Mouse (Mus musculus) cerebellum, adult 11 months (tissue): ENCODE results near the gene Iqgap1.

Source experiments
- DNase-seq: peaks from one replicate; pipeline ENCODE4 v3.0.0; 2022

The Iqgap1 gene

DNA sequence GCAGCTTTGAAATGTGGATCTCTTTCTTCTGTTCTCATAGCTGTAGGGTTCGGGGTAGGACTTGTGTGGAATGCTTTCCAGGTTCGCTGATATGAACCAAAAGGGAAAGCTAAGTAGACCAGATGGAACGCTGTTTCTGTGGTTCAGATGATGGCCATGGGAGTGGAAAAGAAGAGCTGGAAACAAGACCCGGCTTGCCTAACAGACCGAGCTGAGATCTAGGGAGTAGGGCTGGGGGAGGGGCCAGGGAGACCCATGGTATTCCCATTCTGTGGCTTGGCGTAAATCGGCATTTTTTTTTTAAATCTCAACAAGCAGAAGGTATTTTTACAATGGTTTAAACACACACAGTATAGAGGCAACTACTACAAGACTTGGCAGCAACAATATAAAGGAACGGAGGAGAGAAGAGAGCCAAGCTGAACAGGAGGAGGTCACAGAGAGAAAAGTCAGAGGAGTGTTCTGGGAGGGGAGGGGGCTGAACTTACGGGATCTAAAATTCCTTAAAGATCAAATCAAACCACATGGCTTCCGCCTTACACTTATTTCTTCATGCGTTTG, at the start of gene Iqgap1:
TSS of gene Iqgap1 (minus strand) at position 132 of the 561 bp plus-strand sequence.
- no peak for DNase-seq

DNA sequence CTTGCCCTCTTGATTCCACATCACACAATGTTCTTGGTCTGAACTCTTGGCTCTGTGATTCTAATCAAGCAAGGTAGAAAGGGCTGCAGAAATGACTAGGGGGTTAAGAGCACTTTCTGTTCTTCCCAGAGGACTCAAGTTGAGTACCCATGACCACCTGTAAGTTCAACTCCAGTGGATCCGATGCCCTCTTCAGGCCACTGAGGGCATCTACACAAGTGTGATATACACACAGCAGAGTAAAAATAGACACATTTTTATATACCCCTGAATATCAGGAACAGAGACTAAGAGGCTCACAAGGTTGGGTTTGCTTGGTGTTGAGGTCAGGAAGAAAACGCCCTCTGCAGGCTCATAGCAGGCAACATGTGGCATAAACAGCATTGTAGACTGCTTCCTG, 47.9 kb upstream of the Iqgap1 start:
- DNase-seq = no peak

DNA sequence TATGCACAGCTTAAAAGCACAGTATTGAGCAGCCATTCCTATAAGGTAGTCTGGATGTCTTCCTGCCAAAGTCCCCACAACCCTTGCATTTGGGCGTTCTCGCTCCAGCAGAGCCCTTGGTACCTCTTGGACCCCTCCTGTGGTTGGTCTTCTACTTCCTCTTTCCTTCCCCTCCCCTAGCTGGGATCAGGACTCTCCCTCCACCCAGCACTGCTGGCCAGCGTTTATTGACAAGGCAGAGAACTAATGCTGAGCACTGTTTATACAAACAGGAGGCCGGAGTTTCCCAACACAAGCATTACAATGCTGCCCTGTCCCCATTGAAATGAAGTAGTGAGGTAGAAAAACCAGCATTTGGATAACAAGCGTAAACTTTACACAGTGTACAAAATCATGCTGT, 47.3 kb upstream of the Iqgap1 start:
- no peak for DNase-seq

DNA sequence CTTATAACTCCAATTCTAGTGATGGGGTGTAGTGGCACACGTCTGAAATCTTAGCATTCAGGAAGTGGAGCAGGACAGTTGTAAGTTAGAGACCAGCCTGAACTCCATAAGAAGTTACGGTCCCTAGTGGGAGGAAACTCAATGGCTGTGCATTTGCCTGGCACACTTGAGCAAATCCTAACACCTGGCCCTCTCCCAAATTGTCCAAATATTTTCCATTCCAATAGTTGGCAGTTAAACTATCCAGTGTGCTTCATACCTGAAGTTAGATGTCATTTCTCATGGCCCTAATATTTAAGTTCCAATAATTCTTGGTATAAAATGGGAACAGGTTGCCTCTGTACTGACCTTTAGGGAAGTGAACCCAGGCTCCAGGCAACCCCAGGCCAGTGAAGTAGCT, 42.9 kb upstream of the Iqgap1 start:
- DNase-seq = no peak

DNA sequence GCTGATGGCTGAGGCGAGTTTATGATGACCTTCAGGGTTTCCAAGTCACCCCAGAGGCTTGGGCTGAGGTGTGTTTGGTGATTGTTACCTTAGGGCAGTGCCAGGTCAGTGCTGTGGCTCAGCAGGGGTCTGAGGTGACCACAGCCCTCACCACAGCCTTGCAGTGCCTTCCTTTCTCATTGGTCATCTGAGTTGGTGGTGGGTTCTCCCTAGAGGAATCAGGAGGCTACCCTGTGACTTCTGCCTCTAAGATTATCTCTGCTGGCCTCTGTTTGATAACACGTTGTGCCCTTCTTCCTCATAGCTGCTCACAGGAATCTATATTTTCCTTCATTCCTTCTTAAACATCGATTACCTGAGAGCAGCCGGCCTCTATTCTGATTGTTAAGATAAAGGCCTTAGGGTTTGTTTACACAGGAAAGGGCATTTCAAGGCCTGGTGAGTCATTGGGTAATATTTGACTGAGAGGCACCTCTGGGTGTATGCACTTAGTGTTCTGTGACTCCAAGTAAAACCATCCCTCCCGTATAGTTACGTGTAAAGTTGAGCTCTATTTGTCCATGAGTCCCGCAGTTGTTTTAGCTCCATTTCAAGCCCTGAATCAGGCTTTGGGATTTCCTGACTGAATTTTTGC, 40.9 kb upstream of the Iqgap1 start:
- DNase-seq = no peak

DNA sequence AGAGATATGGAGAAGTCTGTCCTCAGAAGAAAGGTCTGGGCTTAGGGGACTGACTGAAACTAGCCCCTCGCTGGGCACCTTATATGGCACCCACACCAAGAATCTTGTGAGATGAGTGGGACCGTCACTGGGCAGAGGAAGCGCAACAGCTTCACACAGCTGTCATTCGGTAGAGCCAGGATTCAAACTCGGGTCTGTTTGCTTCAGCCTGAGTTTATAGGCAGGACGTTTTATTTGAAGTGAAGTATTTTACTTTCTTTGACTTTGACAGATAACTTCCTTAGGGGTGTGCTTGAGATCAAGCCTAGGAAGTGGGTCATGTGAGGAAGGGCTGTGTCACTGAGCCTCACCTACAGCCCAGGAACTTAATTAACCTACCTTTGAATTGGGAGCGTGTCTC, 39.7 kb upstream of the Iqgap1 start:
- DNase-seq = no peak

DNA sequence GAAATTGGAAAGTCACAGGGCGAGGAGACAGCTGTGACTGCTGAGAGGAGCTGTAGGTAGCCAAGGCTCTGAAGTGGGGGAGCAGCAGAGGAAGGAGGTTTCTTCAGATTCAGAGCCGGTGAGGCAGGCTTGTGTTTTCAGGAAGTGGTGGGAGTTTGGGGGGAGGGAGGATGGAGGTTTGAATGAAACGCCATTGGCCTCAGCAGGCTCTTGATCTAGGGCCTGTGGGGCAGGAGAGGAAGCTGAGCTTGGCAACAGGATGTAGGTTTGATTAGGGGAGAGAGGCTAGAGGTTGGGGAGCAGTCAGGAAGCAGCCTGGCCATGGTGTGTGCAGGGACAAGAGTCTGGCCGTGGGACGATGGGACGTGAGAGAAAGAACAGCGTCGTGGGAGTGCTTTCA, 39.1 kb upstream of the Iqgap1 start:
- no peak for DNase-seq

DNA sequence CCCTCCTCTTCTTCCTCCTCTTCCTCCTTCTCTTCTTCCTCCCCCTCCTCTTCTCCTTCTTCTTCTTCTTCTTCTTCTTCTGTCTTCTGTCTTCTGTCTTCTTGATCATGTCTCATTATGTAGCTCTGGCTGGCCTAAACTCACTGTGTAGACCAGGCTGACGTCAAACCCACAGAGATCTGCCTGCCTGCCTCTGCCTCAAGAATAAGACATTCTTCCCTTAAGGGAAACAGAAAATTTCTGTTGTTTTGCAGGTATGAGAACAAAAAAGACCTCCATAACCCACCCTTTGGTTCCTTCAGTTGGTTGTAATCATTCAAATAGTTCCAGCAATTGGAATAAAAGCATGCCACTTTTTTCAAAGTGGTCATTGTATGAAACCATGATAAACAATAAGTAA, 38.4 kb upstream of the Iqgap1 start:
- DNase-seq = no peak

DNA sequence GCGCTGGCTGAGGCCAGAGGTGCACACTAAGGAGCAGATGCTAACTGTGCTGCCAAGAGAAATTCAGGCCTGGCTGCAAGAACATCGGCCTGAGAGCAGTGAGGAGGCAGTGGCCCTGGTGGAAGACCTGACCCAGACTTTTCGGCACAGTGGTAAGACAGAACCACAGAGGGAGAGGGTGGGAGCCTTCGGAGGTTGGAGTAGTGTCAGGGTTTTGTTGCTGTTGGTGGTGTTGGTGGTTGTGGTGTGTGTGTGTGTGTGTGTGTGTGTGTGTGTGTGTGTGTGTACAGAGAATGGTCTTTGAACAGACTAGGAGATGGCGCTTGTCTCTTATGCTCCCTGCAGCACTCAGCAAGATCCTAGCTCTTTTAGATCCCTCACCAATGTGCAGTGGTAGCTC, 37.7 kb upstream of the Iqgap1 start:
- DNase-seq = no peak

DNA sequence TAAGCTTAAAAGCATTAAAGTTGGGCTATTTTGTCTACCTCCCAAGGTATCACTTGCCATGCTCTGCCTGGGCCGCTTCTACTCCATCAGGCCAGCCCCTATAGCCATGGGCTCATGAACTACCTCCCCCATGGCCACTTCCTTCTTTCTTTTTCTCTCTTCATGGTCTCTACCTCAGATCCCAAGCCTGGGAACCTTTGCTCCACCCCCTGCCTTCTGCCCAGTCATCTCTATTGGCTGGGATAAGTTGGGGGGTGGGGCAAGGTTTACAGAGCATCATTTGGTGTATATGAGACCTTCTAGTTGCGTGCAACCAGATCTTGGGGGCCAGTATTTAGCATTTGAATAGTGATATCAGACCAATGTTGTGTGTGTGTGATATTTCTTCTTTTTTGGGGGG, 36.7 kb upstream of the Iqgap1 start:
- no peak for DNase-seq

DNA sequence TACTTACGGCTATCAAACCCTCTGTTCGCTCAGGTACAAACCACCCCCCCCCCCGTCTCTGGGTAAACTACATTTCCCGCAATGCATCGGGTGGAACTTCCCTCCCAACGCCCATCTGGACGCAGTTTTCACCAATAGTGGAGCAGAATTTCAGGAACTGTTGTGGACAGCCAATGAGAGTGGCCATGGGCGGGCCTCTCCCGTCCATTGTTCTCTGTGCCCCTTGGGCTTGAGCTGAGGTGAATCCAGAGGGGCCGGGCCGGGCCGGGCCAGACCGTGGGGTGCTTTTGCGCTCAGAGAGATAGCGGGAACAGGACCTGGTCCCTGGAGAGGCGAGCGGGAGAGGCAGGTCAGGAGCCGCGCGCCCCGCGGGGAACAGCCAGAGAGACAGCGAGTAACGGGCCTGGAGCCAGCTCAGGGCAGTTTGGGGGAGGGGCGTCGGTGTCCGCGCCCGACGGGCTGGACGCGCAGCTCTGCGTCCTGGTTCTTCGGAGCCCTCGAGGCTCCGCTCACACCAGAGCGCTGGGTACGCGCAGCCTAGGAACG, 35.0 kb upstream of the Iqgap1 start, which contains the start of gene Zscan2:
TSS of gene Zscan2 (plus strand) at position 192 of the 546 bp plus-strand sequence.
- DNase-seq = peak; percentile 87

DNA sequence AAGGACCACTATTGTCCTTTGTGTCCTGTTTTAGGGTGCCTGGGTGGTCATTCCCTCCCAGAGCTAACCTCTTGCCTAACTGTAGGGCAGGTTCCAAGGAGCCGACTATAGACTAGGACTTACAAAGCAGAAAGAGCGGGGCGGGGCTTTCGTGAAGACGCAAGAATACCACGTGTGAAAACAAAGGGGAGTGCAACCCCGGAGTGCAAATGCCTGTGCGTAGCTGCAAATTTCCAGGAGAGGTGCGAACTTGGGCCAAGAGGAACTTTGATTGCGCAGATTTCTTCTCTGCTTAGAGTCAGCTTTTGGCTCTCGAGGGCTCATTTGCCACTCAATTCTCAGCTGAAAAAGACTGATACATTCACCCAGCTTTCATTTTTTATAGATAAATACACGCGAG, 34.5 kb upstream of the Iqgap1 start:
- DNase-seq = peak; percentile 47

DNA sequence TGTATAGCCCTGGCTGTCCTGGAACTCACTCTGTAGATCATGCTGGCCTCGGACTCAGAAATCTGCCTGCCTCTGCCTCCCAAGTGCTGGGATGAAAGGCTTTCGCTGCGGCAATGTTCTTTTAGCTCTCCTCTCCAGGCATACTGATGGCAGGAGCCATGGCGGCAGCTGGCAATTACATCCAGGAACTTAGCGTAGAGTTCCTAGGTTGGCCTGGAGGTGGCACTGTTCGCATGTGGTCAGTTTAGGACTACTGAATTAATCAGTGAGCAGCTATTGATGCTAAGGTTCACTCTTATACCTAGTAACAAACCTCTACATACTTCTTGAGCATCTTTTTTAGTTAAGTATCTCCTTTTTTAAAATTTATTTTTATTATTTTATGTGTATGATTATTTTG, 31.4 kb upstream of the Iqgap1 start:
- peak; percentile 66 for DNase-seq

DNA sequence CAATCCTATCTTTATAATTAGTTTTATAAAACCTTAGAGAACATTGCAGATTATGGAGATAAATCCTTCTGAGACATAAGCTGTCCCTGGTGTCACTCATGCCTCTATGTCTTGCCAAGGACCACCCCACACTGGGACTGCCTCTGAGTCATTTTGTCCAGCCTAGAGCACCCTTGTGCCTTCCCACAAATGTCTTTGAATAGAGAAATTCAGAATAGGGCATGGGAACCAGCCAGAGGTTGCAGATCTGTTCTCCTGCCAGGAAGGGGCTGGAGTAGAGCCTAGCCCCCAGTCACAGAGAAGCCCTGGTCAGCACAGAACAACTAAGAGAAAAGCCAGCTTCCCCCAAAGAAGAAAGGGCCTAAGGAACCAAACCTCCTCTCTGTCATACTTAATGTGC, 29.5 kb upstream of the Iqgap1 start:
- no peak for DNase-seq

DNA sequence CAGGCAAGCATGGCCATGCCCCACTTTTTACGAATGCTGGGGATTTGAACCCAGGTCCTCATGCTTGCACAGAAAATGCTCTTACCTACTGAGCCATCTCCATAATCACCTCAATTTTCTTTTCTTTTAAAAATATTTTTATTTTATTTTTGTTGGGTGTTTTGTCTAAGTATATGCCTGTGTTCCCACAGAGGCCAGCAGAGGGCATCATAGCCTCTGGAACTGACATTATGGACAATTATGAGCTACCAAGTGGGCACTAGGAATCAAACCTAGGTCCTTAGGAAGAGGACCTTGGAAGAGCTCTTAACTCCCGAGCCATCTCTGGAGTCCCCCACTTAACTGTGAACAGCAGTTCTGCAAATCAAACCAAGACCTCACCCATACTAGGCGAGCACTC, 27.4 kb upstream of the Iqgap1 start:
- no peak for DNase-seq

DNA sequence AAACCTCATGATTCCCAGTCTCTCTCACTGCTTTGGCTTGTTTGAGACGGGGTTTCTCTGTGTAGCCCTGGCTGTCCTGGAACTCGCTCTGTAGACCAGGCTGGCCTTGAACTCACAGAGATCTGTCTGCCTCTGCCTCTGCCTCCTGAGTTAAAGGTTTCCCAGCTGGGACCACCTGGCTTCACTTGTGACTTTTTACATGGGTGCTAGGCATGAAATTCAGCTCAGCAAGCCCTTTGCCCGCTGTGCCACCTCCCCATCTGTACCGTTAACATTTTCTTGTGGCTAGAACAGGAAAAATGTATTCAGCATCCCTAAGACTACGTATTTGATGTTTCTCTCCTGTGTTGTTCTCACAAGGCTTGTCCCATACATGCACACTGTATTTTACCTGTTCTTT, 24.7 kb upstream of the Iqgap1 start:
- no peak for DNase-seq

DNA sequence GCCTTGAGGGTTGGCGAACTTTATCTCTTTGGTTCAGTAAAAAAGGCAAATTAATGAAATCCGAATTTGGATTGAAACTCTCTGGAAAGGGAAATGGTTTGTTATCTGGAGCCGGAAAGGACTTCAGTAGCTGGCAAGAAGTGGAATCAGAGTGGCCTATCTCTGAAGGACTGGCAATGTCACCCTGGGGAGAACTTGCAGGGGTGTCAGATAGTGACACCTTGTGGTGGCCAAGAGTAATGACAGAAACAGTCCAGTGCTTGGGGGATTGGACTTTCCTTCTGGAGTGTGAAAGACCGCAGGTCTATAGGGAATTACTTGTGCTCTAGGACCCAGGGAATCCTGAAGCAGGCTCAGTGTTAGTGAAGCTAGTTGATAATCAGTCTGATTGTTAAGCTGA, 23.9 kb upstream of the Iqgap1 start:
- DNase-seq = no peak

DNA sequence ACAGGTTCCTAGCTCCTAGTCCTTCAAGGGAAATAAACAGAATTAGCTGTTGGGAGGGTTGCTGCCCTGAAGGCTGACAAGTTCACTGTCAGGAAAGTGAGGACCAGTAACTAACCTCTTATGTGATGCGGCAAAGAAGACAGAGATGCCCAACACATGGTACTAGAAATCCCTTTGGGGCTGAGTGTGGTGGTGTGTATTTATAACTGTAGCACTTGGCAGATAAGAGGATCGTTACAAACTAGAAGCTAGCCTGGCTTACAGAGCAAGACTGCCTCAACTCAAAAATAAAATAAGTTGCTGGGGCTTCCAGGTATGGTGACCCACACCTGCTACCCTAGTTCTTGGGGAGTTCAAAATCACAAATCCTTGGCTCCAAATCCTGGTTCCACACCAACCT, 23.5 kb upstream of the Iqgap1 start:
- no peak for DNase-seq

DNA sequence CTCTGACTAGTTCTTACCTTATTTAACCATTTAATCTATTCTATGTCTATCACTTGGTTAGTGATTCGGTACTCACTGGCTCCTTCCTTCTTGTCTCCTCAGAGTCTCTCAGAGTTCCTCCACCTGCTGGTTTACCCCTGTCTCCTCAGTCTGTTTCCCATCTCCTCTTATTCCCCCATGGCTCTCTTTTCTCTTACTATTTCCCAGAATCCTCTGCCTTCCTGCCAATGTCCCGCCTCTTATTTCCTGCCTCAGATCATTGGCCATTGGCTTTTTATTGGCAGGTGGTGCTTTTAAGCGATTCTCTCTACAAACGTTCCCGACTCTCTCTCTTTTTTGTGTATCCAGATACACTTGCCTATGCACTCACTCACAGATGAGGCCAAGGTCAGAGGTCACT, 20.9 kb upstream of the Iqgap1 start:
- DNase-seq = no peak

DNA sequence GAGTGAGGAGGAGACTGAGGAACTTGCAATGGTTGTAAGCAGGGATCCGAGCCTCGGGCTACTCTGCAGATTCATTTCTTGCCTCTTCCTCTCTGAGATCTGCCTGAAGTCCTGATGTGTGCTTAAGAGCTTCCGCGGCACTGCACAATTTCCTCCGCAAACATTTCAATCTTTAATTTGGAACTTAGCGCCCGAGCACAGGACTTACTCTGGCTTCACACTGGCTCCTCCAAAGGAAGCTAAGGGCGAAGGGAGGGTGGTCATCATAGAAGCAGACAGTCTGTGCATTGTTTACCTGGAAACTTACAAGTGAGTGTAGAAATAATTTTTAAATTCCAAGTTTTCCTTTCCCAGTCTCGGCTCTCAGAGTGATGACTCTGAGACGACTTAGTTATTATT, 20.5 kb upstream of the Iqgap1 start:
- no peak for DNase-seq

DNA sequence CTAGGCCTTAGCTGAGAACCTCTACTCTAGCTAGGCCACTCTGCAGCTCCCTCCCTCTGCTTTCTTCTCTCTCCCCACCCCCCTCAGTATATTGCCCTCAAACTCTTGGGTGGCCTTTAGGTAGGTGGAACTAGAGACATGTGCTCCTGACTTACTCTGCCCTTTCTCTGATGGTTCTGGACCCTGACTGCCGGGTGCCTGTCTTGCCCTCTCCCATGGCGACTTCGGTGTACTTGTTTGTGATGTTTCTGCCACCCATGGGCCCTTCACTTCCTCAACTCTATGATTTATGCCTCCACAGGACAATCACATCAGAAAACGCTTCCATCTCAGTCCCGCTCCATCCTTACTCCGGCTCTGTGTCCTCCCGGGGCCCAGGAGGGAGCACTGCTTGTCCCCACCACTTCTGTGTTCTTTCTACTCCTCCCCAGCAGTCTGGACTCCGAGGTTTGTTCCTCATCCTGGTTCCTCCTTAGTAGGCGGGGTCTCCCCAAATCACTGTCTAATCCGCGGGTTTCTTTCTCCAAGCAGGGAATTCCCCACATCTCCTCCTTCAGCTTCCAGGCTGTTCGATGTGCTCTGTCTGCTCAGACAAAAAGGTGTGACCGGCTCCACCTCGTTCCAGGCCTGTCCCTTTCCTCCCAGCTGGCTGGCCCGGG, 20.0 kb upstream of the Iqgap1 start:
- DNase-seq = no peak

DNA sequence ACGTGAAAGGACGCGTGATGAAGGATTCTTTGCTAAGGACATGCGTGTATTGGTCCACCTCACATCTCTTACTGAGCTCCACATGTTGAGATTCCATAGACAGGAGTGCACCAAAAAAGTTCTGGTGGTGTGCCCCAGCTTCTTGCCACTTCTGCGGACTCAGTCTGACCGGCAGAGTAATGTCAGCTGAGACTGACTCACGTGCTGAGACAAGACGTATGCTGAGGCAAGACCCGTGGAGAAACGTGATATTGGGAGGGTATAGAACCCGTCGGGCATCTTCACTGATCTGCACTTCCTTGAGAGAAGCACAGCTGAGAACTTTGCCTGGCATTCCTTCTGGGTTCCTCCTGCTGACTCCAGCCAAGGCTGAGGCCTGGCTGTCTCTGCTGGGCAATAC, 18.9 kb upstream of the Iqgap1 start:
- no peak for DNase-seq

DNA sequence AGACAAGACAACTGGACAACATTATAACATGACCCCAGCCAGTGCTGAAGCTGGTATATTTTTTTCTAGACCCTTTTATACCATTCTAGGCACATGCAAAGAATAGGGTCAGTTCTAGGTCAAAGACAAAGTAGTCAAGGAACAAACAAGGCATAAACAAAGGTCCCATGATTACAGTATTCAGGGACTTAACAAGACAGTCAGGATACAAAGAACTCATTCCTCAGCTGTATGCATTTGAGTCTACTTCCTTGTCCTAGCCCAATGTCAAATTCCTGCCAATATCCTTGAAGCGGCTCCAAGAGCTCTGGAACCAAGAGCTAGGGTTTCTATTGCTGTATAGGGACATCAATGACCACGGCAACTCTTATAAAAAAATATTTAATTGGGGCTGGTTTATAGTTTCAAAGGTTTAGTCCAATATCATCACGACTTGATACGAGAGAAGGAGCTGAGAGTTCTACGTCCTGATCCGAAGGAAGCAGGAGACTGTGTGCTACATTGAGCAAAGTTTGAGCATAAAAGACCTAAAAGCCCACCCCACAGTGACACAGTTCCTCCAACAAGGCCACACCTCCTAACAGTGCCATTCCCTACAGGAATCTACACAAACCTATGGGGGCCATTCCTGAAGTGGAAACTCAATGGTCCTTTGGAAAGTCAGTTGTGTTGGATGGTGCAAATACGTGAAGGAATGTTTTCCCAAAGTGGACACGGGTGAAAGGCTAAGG, 18.3 kb upstream of the Iqgap1 start:
- DNase-seq = no peak

DNA sequence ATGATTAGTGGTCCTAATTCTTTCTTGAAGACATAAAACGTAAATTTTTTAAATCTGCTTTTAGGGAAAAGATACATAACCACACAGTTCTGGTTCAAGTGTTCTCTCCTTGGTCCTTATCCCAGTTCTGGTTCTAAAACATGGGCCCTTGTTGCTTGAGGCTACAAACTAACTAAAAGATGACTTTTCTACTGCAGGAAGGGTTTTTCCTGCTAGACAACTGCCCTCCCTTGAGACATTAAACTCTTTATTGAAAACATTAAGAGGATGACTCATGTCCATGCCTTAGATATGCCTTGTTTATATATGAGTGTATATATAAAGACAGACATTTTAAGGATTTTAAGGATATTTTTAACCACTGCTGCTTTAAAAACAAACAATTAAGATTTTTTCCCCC, 17.4 kb upstream of the Iqgap1 start:
- no peak for DNase-seq
